Mouse (Mus musculus): ENCODE data around the gene Atp8b4. TPM values are rescaled to one million over a fixed set of nuclear protein-coding genes. Genes with fewer than 3 reads are reported as not detected.

Gene Atp8b4
- total and polyA plus RNA-seq, 2 experiments from 2014 or later, result 0.10 TPM; not detected in 1

- no peaks in the 10 kb centered on the region for H3K27me3 ChIP-seq (ENCODE audit: insufficient read depth, low read length)
- ATAC-seq (no peak), DNase-seq (ENCODE audit: low spot score) (no peak)
- no peaks in the 10 kb centered on the region for H3K4me1 ChIP-seq (ENCODE audit: insufficient read depth, low read length)
- H3K4me2 ChIP-seq (ENCODE audit: low read depth, low read length), result no peak overlapping the region
- H3K9ac ChIP-seq (replicated peaks; ENCODE audit: low read length), result no peak overlapping the region
- 91% methylated on average over 2 of the region's 2 CpGs for WGBS
- TF ChIP-seq CTCF (IDR thresholded peaks at IDR 0.05; ENCODE audit: low read depth), result no peak
- no peak overlapping the region for H3K4me3 ChIP-seq (ENCODE audit: low read length)
- no peak overlapping the region for H3K27ac ChIP-seq
- no peaks in the 10 kb centered on the region for H3K36me3 ChIP-seq (ENCODE audit: insufficient read depth, low read length)
- H3K9me3 ChIP-seq (ENCODE audit: low read length), result no peaks in the 10 kb centered on the region
Measured at GRCm38 (mm10) chr2:126399454-126399853, 101.0 kb downstream of the Atp8b4 start.

- H3K27ac ChIP-seq, result no peak overlapping the region
- DNase-seq (ENCODE audit: low spot score) (no peak), ATAC-seq (no peak)
- 80% methylated on average over 2 of the region's 2 CpGs for WGBS
- no peaks in the 10 kb centered on the region for H3K36me3 ChIP-seq (ENCODE audit: insufficient read depth, low read length)
- H3K27me3 ChIP-seq (ENCODE audit: insufficient read depth, low read length), result no peaks in the 10 kb centered on the region
- TF ChIP-seq CTCF (IDR thresholded peaks at IDR 0.05; ENCODE audit: low read depth), result no peak
- H3K9ac ChIP-seq (replicated peaks; ENCODE audit: low read length), result no peak overlapping the region
- no peaks in the 10 kb centered on the region for H3K4me1 ChIP-seq (ENCODE audit: insufficient read depth, low read length)
- no peaks in the 10 kb centered on the region for H3K9me3 ChIP-seq (ENCODE audit: low read length)
- no peak overlapping the region for H3K4me3 ChIP-seq (ENCODE audit: low read length)
- no peak overlapping the region for H3K4me2 ChIP-seq (ENCODE audit: low read depth, low read length)
Measured at GRCm38 (mm10) chr2:126399017-126399416, 101.5 kb downstream of the Atp8b4 start.

GRCm38 (mm10) chr2:126398216-126398615 is 102.3 kb downstream of the Atp8b4 start:
- 66% methylated on average over 2 of the region's 2 CpGs for WGBS

GRCm38 (mm10) chr2:126397513-126397912 is 103.0 kb downstream of the Atp8b4 start:
- Histone ChIP-seq H3K27me3 (ENCODE audit: insufficient read depth, low read length) (no peaks in the 10 kb centered on the region), H3K9me3 (ENCODE audit: low read length) (no peaks in the 10 kb centered on the region), H3K36me3 (ENCODE audit: insufficient read depth, low read length) (no peaks in the 10 kb centered on the region), H3K4me2 (ENCODE audit: low read depth, low read length) (no peak overlapping the region), H3K4me1 (ENCODE audit: insufficient read depth, low read length) (no peaks in the 10 kb centered on the region), H3K27ac (no peak overlapping the region), H3K9ac (replicated peaks; ENCODE audit: low read length) (no peak overlapping the region), H3K4me3 (ENCODE audit: low read length) (no peak overlapping the region)
- ATAC-seq, result no peak
- DNase-seq (ENCODE audit: low spot score), result no peak
- TF ChIP-seq CTCF (IDR thresholded peaks at IDR 0.05; ENCODE audit: low read depth), result no peak
- 84% methylated on average over 8 of the region's 8 CpGs for WGBS

More at GRCm38 (mm10) chr2:126398216-126398615, 102.3 kb downstream of the Atp8b4 start:
- Histone ChIP-seq H3K27ac (no peak overlapping the region), H3K4me3 (ENCODE audit: low read length) (no peak overlapping the region), H3K4me2 (ENCODE audit: low read depth, low read length) (no peak overlapping the region), H3K4me1 (ENCODE audit: insufficient read depth, low read length) (no peaks in the 10 kb centered on the region), H3K36me3 (ENCODE audit: insufficient read depth, low read length) (no peaks in the 10 kb centered on the region), H3K9me3 (ENCODE audit: low read length) (no peaks in the 10 kb centered on the region), H3K27me3 (ENCODE audit: insufficient read depth, low read length) (no peaks in the 10 kb centered on the region), H3K9ac (replicated peaks; ENCODE audit: low read length) (no peak overlapping the region)
- no peak for ATAC-seq
- DNase-seq (ENCODE audit: low spot score), result no peak
- no peak for TF ChIP-seq CTCF (IDR thresholded peaks at IDR 0.05; ENCODE audit: low read depth)

- ATAC-seq (no peak), DNase-seq (ENCODE audit: low spot score) (no peak)
- H3K9ac ChIP-seq (replicated peaks; ENCODE audit: low read length), result no peak overlapping the region
- H3K27me3 ChIP-seq (ENCODE audit: insufficient read depth, low read length), result no peaks in the 10 kb centered on the region
- no peaks in the 10 kb centered on the region for H3K4me1 ChIP-seq (ENCODE audit: insufficient read depth, low read length)
- H3K4me2 ChIP-seq (ENCODE audit: low read depth, low read length), result no peak overlapping the region
- WGBS, result 71% methylated on average over 2 of the region's 2 CpGs
- H3K9me3 ChIP-seq (ENCODE audit: low read length), result no peaks in the 10 kb centered on the region
- TF ChIP-seq CTCF (IDR thresholded peaks at IDR 0.05; ENCODE audit: low read depth), result no peak
- no peak overlapping the region for H3K4me3 ChIP-seq (ENCODE audit: low read length)
- no peak overlapping the region for H3K27ac ChIP-seq
- no peaks in the 10 kb centered on the region for H3K36me3 ChIP-seq (ENCODE audit: insufficient read depth, low read length)
Measured at GRCm38 (mm10) chr2:126394924-126395323, 105.5 kb downstream of the Atp8b4 start.

DNA sequence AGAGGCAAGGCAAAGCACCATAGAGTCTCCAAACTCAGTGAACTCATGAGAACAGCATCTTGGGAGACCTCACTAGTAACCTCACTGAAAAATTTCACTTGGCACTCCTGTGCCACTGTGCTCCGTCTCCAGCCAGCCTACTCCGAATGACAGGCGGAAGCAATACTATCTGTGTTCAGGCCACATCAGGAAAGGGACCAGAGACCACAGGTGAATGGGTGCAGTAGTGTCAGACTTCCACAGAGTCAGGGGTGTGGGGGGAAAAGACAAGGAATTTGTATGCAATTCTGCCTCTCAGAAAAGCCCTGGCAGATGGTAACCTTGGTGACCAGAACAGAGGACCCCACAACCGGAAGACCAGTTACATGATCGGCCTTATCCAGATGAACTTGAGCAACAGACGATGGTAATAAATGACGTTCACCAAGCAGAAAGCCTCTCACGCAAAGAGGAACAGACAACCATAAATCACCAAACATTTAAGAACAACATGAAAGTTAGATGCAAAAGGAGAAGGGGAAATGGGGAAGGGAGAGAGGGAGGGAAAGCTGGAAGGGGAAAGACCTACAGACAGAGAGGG is 112.9 kb downstream of the Atp8b4 start:
- no peaks in the 10 kb centered on the region for H3K27me3 ChIP-seq (ENCODE audit: insufficient read depth, low read length)
- H3K36me3 ChIP-seq (ENCODE audit: insufficient read depth, low read length), result no peaks in the 10 kb centered on the region
- no peak overlapping the region for H3K27ac ChIP-seq
- H3K4me1 ChIP-seq (ENCODE audit: insufficient read depth, low read length), result no peaks in the 10 kb centered on the region
- no peak overlapping the region for H3K9ac ChIP-seq (replicated peaks; ENCODE audit: low read length)
- TF ChIP-seq CTCF (IDR thresholded peaks at IDR 0.05; ENCODE audit: low read depth), result no peak
- H3K9me3 ChIP-seq (ENCODE audit: low read length), result no peaks in the 10 kb centered on the region
- DNase-seq (ENCODE audit: low spot score), result no peak
- no peak for ATAC-seq
- H3K4me2 ChIP-seq (ENCODE audit: low read depth, low read length), result no peak overlapping the region
- WGBS, result 79% methylated on average over 8 of the region's 8 CpGs
- H3K4me3 ChIP-seq (ENCODE audit: low read length), result no peak overlapping the region

- Histone ChIP-seq H3K4me3 (ENCODE audit: low read length) (no peak overlapping the region), H3K9me3 (ENCODE audit: low read length) (no peaks in the 10 kb centered on the region), H3K4me1 (ENCODE audit: insufficient read depth, low read length) (no peaks in the 10 kb centered on the region), H3K27me3 (ENCODE audit: insufficient read depth, low read length) (no peaks in the 10 kb centered on the region), H3K36me3 (ENCODE audit: insufficient read depth, low read length) (no peaks in the 10 kb centered on the region), H3K27ac (no peak overlapping the region), H3K9ac (replicated peaks; ENCODE audit: low read length) (no peak overlapping the region), H3K4me2 (ENCODE audit: low read depth, low read length) (no peak overlapping the region)
- ATAC-seq (no peak), DNase-seq (ENCODE audit: low spot score) (no peak)
- TF ChIP-seq CTCF (IDR thresholded peaks at IDR 0.05; ENCODE audit: low read depth), result no peak
Measured at GRCm38 (mm10) chr2:126386056-126386455, 114.4 kb downstream of the Atp8b4 start.

All from hindbrain, postnatal 0 days (tissue).